Mouse (Mus musculus) lung, adult 2 months (tissue): ENCODE results near the gene Ppm1n.

Experiments used
- CTCF ChIP-seq: fragments of 200-500 bp; IDR thresholded peaks from 2 replicates; pipeline ENCODE4 v1.5.1; 2011; ENCODE audit warnings: mild to moderate bottlenecking, low read length, control low read depth; ENCODE audit not compliant: insufficient read depth
- POLR2A ChIP-seq: fragments of 200-500 bp; IDR thresholded peaks from 2 replicates; pipeline ENCODE4 v1.6.1; 2011; ENCODE audit warnings: low read depth, mild to moderate bottlenecking, control low read depth, low read length, borderline replicate concordance; ENCODE audit errors: extremely low read depth

DNA sequence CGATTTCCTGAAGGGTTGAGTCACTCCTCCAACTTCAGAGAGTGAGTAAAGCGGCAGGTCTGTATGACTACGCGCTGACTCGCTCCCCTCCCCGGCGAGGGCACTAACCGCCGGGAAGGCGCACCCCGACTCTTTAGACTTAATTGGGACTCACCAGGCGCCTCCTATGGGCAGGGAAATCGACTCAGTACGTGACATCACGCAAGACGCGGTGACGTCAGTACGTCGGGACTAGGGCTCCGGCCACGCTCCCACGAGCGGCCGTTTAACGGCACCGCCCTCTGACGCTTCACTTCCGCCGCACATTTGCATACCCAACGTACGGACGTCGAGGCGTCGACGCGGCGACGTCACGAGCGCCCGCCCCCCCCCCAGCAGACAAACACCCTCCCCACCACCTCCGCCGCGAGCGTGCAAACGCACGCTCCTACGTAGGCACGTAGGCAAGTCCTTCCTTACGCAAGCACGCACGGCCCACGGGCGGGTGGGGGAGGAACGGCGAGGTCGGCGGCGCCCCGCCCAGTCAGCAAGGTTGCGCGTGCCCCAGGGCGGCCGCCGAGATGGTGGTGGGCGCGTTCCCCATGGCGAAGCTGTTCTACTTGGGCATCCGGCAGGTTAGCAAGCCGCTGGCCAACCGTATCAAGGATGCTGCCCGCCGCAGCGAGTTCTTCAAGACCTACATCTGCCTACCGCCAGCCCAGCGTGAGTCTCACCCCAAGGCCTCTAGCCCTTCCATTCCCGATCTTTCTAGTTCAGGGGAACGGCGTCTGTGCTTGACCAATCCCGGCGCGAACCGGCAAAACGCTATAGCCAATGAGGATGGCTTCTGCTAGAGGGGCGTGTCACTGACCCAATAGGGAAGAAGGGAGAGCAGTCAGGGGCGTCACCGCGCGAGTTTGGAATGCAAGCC, 51.7 kb downstream of the Ppm1n start, which contains the start of gene Opa3:
- TF ChIP-seq CTCF, result peak; percentile 32; the same call in 1 of the 2 replicates
- TF ChIP-seq POLR2A, result peak; percentile 96
